Mouse (Mus musculus) B cell, adult (primary cell): ENCODE results near the gene Tefm. TPM values are rescaled to one million over a fixed set of nuclear protein-coding genes. Genes with fewer than 3 reads are reported as not detected.

Experiments used
- total RNA-seq: library from RNA; stranded (reverse); gene quantifications from 4 replicates; pipeline ENCODE4 v1.2.4, GENCODE M21; 2023; ENCODE audit not compliant: inconsistent age

Tefm gene
- 3.1 to 7.5 TPM (median 4.5 TPM) in 4 replicates for total RNA-seq

GRCm38 (mm10) chr11:80141825-80142521 lies at the start of gene Tefm:
TSS of gene Tefm (minus strand) at chr11:80142175.

GRCm38 (mm10) chr11:80183705-80184255 lies 41.8 kb upstream of the Tefm start, which contains the start of gene Rnf135:
TSS of gene Rnf135 (plus strand) at chr11:80183851.

GRCm38 (mm10) chr11:80153857-80154495 lies 12.0 kb upstream of the Tefm start, which contains the start of gene Adap2:
TSS of gene Adap2 (plus strand) at chr11:80154105.

GRCm38 (mm10) chr11:80088917-80089816 lies 52.8 kb downstream of the Tefm start, which contains the start of gene Atad5:
TSS of gene Atad5 (plus strand) at chr11:80089400.

Other genes with a start within 250 kb of the Tefm start
- 34.6 to 47.8 TPM (median 38.3 TPM) in 4 replicates for gene Utp6, start 179.8 kb downstream of the Tefm start, total RNA-seq
- gene Suz12, start 149.1 kb downstream of the Tefm start, total RNA-seq, result 83.5 to 91.1 TPM (median 86.7 TPM) in 4 replicates
- 232 to 253 TPM (median 241 TPM) in 4 replicates for gene Crlf3, start 61.2 kb downstream of the Tefm start, total RNA-seq
- gene Atad5, start 52.8 kb downstream of the Tefm start, total RNA-seq, result 5.1 to 6.3 TPM (median 6.2 TPM) in 4 replicates
- gene Adap2, start 11.9 kb upstream of the Tefm start, total RNA-seq, result 0.61 to 0.96 TPM (median 0.89 TPM) in 4 replicates
- gene Rnf135, start 41.7 kb upstream of the Tefm start, total RNA-seq, result 6.2 to 10.6 TPM (median 9.7 TPM) in 4 replicates
- gene Rhot1, start 66.8 kb upstream of the Tefm start, total RNA-seq, result 45.2 to 48.8 TPM (median 46.7 TPM) in 4 replicates
- gene Rhbdl3, start 158.7 kb upstream of the Tefm start, total RNA-seq, result 0.27 to 1.8 TPM (median 0.46 TPM) in 4 replicates
- 13.1 to 20.3 TPM (median 15.5 TPM) in 4 replicates for gene 5730455P16Rik, start 235.9 kb upstream of the Tefm start, total RNA-seq
- 188 to 205 TPM (median 198 TPM) in 4 replicates for gene Zfp207, start 241.1 kb upstream of the Tefm start, total RNA-seq